Mouse (Mus musculus) mouse trophoblast stem cell (cell line): ENCODE data around the gene Camk1g.

ENCODE experiments used
- in situ Hi-C, 2 experiments: fragments of 300-500 bp; cut with MseI, MboI; formaldehyde crosslinking; loops; 2 replicates in 1 of 2; 3 replicates in 1 of 2; pipeline ENCODE4 v1.15.1; 2025

Camk1g gene

GRCm38 (mm10) chr1:193334546-193334945 is 35.6 kb downstream of the Camk1g start:
- in situ Hi-C loops, result no loop called here

- in situ Hi-C loops, result no loop called here
Measured at GRCm38 (mm10) chr1:193333776-193334175, 36.3 kb downstream of the Camk1g start.

GRCm38 (mm10) chr1:193332671-193333070 is 37.4 kb downstream of the Camk1g start:
- in situ Hi-C loops, result no loop called here

- in situ Hi-C loops, result no loop called here
Measured at GRCm38 (mm10) chr1:193332018-193332417, 38.1 kb downstream of the Camk1g start.

- in situ Hi-C loops, result no loop called here
Measured at GRCm38 (mm10) chr1:193330626-193331025, 39.5 kb downstream of the Camk1g start.

GRCm38 (mm10) chr1:193330172-193330571 is 39.9 kb downstream of the Camk1g start:
- in situ Hi-C loops, result no loop called here

- in situ Hi-C loops, result loop anchor here in 1 of 2 experiments (10.0 kb wide), 1 partner anchor 75 kb away; no protein-coding TSS in a partner anchor
Measured at GRCm38 (mm10) chr1:193329557-193329956, 40.5 kb downstream of the Camk1g start.

GRCm38 (mm10) chr1:193327686-193328085 is 42.4 kb downstream of the Camk1g start:
- in situ Hi-C loops, result loop anchor here in 1 of 2 experiments (10.0 kb wide), 1 partner anchor 73 kb away; no protein-coding TSS in a partner anchor

- in situ Hi-C loops, result loop anchor here in 1 of 2 experiments (10.0 kb wide), 1 partner anchor 72 kb away; no protein-coding TSS in a partner anchor
Measured at GRCm38 (mm10) chr1:193327216-193327615, 42.9 kb downstream of the Camk1g start.

GRCm38 (mm10) chr1:193326456-193327145 is 43.5 kb downstream of the Camk1g start:
- in situ Hi-C loops, result loop anchor here in 1 of 2 experiments (10.0 kb wide), 1 partner anchor 72 kb away; no protein-coding TSS in a partner anchor

- in situ Hi-C loops, result loop anchor here in 1 of 2 experiments (10.0 kb wide), 1 partner anchor 71 kb away; no protein-coding TSS in a partner anchor
Measured at GRCm38 (mm10) chr1:193325891-193326290, 44.2 kb downstream of the Camk1g start.

- in situ Hi-C loops, result loop anchor here in 1 of 2 experiments (10.0 kb wide), 1 partner anchor 69 kb away; no protein-coding TSS in a partner anchor
Measured at GRCm38 (mm10) chr1:193324224-193324623, 45.9 kb downstream of the Camk1g start.

GRCm38 (mm10) chr1:193323686-193324085 is 46.4 kb downstream of the Camk1g start:
- in situ Hi-C loops, result loop anchor here in 1 of 2 experiments (10.0 kb wide), 1 partner anchor 69 kb away; no protein-coding TSS in a partner anchor

GRCm38 (mm10) chr1:193320398-193320797 is 49.7 kb downstream of the Camk1g start:
- in situ Hi-C loops, result loop anchor here in 1 of 2 experiments (10.0 kb wide), 1 partner anchor 66 kb away; no protein-coding TSS in a partner anchor

- in situ Hi-C loops, result loop anchor here in 1 of 2 experiments (10.0 kb wide), 1 partner anchor 65 kb away; no protein-coding TSS in a partner anchor
Measured at GRCm38 (mm10) chr1:193319721-193320120, 50.4 kb downstream of the Camk1g start.

GRCm38 (mm10) chr1:193317159-193317559 is 52.9 kb downstream of the Camk1g start:
- in situ Hi-C loops, result no loop called here

GRCm38 (mm10) chr1:193316358-193316750 is 53.7 kb downstream of the Camk1g start:
- in situ Hi-C loops, result no loop called here

- in situ Hi-C loops, result no loop called here
Measured at GRCm38 (mm10) chr1:193315705-193316357, 54.3 kb downstream of the Camk1g start.

GRCm38 (mm10) chr1:193311596-193311995 is 58.5 kb downstream of the Camk1g start:
- in situ Hi-C loops, result no loop called here

- in situ Hi-C loops, result no loop called here
Measured at GRCm38 (mm10) chr1:193310519-193311085, 59.5 kb downstream of the Camk1g start.

GRCm38 (mm10) chr1:193309785-193310518 is 60.1 kb downstream of the Camk1g start:
- in situ Hi-C loops, result no loop called here
